Mouse (Mus musculus): ENCODE measurements around the gene Nr2f6. TPM values are rescaled to one million over a fixed set of nuclear protein-coding genes. Genes with fewer than 3 reads are reported as not detected.

Nr2f6 gene
- polyA plus RNA-seq, 1 experiment from 2014 or later = 61.9 TPM

DNA sequence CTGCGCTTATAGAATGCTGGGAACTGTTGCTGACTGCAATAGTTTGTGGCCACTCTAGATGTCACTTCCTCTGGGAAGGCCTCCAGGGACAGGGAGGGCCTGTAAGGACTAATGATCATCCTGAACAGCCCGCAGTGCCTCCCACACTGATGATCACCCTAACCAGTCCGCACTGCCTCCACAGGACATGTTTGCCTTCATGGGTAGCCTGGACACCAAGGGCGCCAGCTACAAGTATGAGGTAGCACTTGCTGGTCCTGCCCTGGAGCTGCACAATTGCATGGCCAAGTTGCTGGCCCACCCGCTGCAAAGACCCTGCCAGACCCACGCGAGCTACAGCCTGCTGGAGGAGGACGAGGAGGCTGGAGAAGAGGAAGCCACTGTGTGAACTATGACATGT is 22.3 kb upstream of the Nr2f6 start:
- WGBS = 86% methylated on average over 8 of the region's 8 CpGs
- Histone ChIP-seq H3K9me3 (ENCODE audit: control insufficient read depth, low read length) (no peaks in the 10 kb centered on the region), H3K4me1 (ENCODE audit: control insufficient read depth, insufficient read depth, low read length) (peaks cover 6% of the 10 kb centered on the region; the same call in 1 of the 2 replicates), H3K9ac (ENCODE audit: low read depth, low read length) (no peak overlapping the region), H3K27me3 (replicated peaks; ENCODE audit: control insufficient read depth, insufficient read depth, low read length) (no peaks in the 10 kb centered on the region), H3K4me2 (ENCODE audit: low read depth, low read length) (no peak overlapping the region), H3K27ac (replicated peaks; ENCODE audit: low read depth, low read length) (no peak overlapping the region), H3K36me3 (ENCODE audit: control insufficient read depth, insufficient read depth, low read length) (peaks cover 37% of the 10 kb centered on the region), H3K4me3 (ENCODE audit: low read depth, low read length) (no peak overlapping the region)
- no peak for DNase-seq (ENCODE audit: low spot score)
- no peak for ATAC-seq (ENCODE audit: low read depth)

DNA sequence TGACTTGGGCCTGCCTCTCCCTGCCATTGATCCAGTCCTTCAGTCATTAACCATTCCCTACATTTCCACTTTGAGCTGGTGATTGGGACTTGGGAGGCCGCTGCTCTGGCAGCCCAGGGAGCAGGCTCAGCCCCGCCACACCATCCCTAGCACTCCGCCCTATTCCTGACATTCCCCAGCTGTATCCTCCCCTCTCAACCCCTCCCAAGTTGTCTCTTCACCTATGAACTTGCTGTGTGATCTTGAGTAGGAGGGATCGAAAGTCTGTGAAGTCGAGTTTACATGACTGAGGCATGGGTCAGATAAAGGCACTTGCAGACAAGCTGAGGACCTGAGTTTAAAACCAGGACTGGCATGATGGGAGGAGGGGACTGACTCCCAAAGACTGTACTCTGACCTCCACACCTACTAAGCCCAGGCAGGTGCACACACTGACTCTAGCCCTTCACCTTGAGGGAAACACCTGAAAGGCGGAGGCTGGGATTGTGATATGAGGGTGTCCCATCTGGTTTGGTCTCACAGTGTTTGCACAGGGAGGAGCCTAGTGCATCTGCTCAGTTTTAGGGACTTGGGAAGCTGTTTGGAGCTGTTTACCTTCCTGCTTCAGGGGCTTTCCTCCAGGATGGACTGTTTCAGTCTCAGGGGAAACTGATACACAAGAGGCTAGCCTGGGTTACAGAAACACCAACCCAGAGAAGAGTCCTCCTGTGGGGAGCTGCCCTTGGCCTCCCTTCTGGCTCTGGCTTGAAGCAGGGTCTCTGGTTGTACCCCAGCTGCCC is 21.5 kb upstream of the Nr2f6 start:
- Histone ChIP-seq H3K9ac (ENCODE audit: low read depth, low read length) (no peak overlapping the region), H3K36me3 (ENCODE audit: control insufficient read depth, insufficient read depth, low read length) (peaks cover 38% of the 10 kb centered on the region), H3K27me3 (replicated peaks; ENCODE audit: control insufficient read depth, insufficient read depth, low read length) (no peaks in the 10 kb centered on the region), H3K27ac (replicated peaks; ENCODE audit: low read depth, low read length) (no peak overlapping the region), H3K4me2 (ENCODE audit: low read depth, low read length) (no peak overlapping the region), H3K4me3 (ENCODE audit: low read depth, low read length) (no peak overlapping the region), H3K4me1 (ENCODE audit: control insufficient read depth, insufficient read depth, low read length) (peaks cover 6% of the 10 kb centered on the region; the same call in 1 of the 2 replicates), H3K9me3 (ENCODE audit: control insufficient read depth, low read length) (no peaks in the 10 kb centered on the region)
- 81% methylated on average over 6 of the region's 6 CpGs for WGBS
- DNase-seq (ENCODE audit: low spot score) = no peak
- ATAC-seq (ENCODE audit: low read depth) = no peak

DNA sequence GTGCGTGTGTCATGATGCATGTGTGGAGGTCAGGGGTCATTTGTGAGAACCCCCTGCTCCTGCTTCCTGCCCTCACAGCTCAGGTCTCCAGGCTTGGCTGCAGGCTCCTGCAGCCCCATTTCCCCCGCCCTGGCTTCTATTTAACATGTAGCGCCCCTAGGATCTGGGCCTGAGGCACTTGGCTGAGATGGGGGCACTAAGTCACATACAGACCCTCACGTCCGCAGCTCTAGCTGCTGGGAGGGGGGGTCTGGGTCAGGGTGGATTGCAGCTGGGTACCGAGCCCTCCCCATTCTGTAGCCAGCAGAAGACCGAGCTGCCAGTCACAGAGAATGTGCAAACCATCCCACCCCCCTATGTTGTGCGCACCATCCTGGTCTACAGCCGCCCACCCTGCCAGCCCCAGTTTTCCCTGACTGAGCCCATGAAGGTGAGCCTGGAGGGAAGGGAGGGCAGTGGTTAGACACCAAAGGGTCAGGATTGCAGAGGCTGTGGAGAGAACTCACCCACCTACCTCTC is 20.7 kb upstream of the Nr2f6 start:
- no peak for ATAC-seq (ENCODE audit: low read depth)
- WGBS = 83% methylated on average over 9 of the region's 9 CpGs

DNA sequence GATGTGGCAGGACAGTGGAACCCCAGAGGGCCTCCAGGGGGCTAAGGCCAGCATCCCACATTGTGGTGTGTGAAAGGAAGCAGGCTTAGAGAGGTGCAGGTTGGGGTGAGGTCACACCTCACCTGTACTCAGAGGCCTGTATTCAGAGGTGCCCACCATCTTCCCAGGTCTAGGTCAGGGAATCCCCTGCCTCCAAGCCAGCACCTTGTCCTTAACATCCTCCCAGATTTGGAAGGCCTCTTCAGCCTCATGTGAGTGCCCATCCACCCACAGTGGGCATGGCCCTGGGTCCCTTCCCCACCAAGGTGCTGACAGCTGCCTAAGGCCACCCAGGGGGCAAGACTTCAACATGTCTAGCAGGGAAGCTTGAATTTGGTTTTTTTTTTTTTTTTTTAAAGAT is 19.7 kb upstream of the Nr2f6 start:
- Histone ChIP-seq H3K4me3 (ENCODE audit: low read depth, low read length) (no peak overlapping the region), H3K4me1 (ENCODE audit: control insufficient read depth, insufficient read depth, low read length) (peaks cover 12% of the 10 kb centered on the region; the same call in 1 of the 2 replicates), H3K4me2 (ENCODE audit: low read depth, low read length) (no peak overlapping the region), H3K27me3 (replicated peaks; ENCODE audit: control insufficient read depth, insufficient read depth, low read length) (no peaks in the 10 kb centered on the region), H3K36me3 (ENCODE audit: control insufficient read depth, insufficient read depth, low read length) (peaks cover 28% of the 10 kb centered on the region), H3K9ac (ENCODE audit: low read depth, low read length) (no peak overlapping the region), H3K27ac (replicated peaks; ENCODE audit: low read depth, low read length) (no peak overlapping the region), H3K9me3 (ENCODE audit: control insufficient read depth, low read length) (no peaks in the 10 kb centered on the region)
- DNase-seq (ENCODE audit: low spot score) (no peak), ATAC-seq (ENCODE audit: low read depth) (no peak)

More for the DNA sequence above, 20.7 kb upstream of the Nr2f6 start:
- Histone ChIP-seq H3K27me3 (replicated peaks; ENCODE audit: control insufficient read depth, insufficient read depth, low read length) (no peaks in the 10 kb centered on the region), H3K27ac (replicated peaks; ENCODE audit: low read depth, low read length) (no peak overlapping the region), H3K4me3 (ENCODE audit: low read depth, low read length) (no peak overlapping the region), H3K9me3 (ENCODE audit: control insufficient read depth, low read length) (no peaks in the 10 kb centered on the region), H3K36me3 (ENCODE audit: control insufficient read depth, insufficient read depth, low read length) (peaks cover 33% of the 10 kb centered on the region), H3K4me2 (ENCODE audit: low read depth, low read length) (no peak overlapping the region), H3K4me1 (ENCODE audit: control insufficient read depth, insufficient read depth, low read length) (peaks cover 9% of the 10 kb centered on the region; the same call in 1 of the 2 replicates), H3K9ac (ENCODE audit: low read depth, low read length) (no peak overlapping the region)
- DNase-seq (ENCODE audit: low spot score) = no peak

DNA sequence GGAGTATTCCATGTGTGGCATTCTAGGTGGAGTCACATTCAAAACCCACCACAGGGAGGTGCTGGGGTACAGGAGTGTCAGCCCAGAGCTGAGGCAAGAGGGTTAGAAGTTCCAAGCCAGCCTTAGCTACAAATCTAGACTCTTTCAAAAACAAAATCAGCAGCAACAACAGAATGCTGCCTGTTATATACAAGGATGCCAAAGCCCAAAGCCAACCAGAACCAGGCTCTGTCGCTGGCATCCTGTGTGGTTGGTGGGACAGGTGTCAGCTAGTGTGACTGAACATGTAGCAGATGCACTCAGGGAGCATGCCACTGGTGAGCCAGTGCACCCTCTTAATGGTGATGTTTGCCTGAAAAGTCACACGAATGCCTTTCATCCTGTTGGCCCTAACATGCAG is 19.1 kb upstream of the Nr2f6 start:
- H3K4me1 ChIP-seq (ENCODE audit: control insufficient read depth, insufficient read depth, low read length) = peaks cover 16% of the 10 kb centered on the region; the same call in 1 of the 2 replicates
- 100% methylated on average over 2 of the region's 2 CpGs for WGBS
- H3K4me2 ChIP-seq (ENCODE audit: low read depth, low read length) = no peak overlapping the region
- H3K4me3 ChIP-seq (ENCODE audit: low read depth, low read length) = no peak overlapping the region
- peaks cover 28% of the 10 kb centered on the region for H3K36me3 ChIP-seq (ENCODE audit: control insufficient read depth, insufficient read depth, low read length)
- H3K9me3 ChIP-seq (ENCODE audit: control insufficient read depth, low read length) = no peaks in the 10 kb centered on the region
- DNase-seq (ENCODE audit: low spot score) = no peak
- no peak overlapping the region for H3K27ac ChIP-seq (replicated peaks; ENCODE audit: low read depth, low read length)
- no peak for ATAC-seq (ENCODE audit: low read depth)
- H3K27me3 ChIP-seq (replicated peaks; ENCODE audit: control insufficient read depth, insufficient read depth, low read length) = no peaks in the 10 kb centered on the region
- H3K9ac ChIP-seq (ENCODE audit: low read depth, low read length) = no peak overlapping the region

DNA sequence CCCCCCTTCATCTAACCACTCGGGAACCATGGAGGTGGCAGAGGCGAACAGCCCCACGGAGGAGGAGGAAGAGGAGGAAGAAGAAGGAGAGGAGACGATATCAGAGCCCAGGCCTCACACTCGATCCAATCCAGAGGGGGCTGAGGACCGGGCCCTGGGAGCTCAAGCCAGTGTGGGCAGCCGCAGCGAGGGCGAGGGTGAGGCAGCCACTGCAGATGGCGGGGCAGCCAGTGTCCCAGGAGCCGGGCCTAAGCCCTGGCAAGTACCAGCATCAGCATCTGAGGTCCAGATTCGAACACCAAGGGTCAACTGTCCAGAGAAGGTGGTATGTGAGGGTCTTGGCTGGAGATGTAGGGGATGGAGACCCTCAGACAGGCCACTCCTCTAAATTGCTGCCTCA is 15.9 kb upstream of the Nr2f6 start:
- H3K36me3 ChIP-seq (ENCODE audit: control insufficient read depth, insufficient read depth, low read length) = peaks cover 22% of the 10 kb centered on the region
- H3K4me2 ChIP-seq (ENCODE audit: low read depth, low read length) = peak overlapping the region; percentile 80
- H3K9me3 ChIP-seq (ENCODE audit: control insufficient read depth, low read length) = no peaks in the 10 kb centered on the region
- peak overlapping the region; percentile 64 for H3K4me3 ChIP-seq (ENCODE audit: low read depth, low read length)
- peaks cover 9% of the 10 kb centered on the region; the same call in 1 of the 2 replicates for H3K4me1 ChIP-seq (ENCODE audit: control insufficient read depth, insufficient read depth, low read length)
- no peak for DNase-seq (ENCODE audit: low spot score)
- no peaks in the 10 kb centered on the region for H3K27me3 ChIP-seq (replicated peaks; ENCODE audit: control insufficient read depth, insufficient read depth, low read length)
- ATAC-seq (ENCODE audit: low read depth) = no peak
- WGBS = 85% methylated on average over 12 of the region's 12 CpGs
- H3K27ac ChIP-seq (replicated peaks; ENCODE audit: low read depth, low read length) = no peak overlapping the region
- H3K9ac ChIP-seq (ENCODE audit: low read depth, low read length) = no peak overlapping the region

DNA sequence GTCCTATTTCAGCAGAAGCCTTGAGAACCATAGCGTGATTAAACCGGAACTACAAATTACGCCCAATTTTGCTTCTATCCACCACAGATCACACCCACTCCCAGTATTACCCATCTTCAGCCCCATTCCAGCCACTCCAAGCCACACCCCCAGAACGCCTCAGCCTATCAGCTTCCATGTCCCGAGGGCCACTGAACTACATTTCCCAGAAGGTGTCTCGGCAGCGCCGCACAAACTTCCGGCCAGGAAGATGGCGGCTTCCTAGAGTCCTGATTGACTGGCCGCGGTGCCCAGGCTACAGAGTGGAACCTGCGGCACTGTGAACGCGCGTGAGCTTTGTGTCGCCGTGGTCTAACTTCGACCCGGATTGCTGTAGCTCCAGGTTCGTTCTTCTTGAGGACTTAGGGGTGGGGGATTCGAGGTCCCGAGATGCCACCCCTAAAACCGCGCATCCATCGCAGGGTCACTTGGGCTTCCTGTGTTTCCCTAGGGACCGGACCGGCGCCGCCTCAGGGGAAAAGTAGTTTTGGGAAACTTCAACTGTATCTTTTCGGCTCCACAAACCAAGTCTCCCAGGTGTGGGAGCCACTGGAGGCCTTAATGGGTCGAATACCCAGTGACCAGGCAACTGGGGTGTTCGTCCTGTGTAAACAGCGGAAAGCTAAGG is 15.0 kb upstream of the Nr2f6 start, which contains the start of gene Babam1:
Gene Babam1 (plus strand): TSS at position 223 of the 667 bp plus-strand sequence.
- DNase-seq (ENCODE audit: low spot score) (peak; percentile 99), ATAC-seq (ENCODE audit: low read depth) (peak; percentile 98)
- Histone ChIP-seq H3K9ac (ENCODE audit: low read depth, low read length) (peak within 1 kb of the TSS; percentile 74), H3K9me3 (ENCODE audit: control insufficient read depth, low read length) (no peaks in the 10 kb centered on the region), H3K36me3 (ENCODE audit: control insufficient read depth, insufficient read depth, low read length) (peaks cover 22% of the 10 kb centered on the region), H3K4me2 (ENCODE audit: low read depth, low read length) (peak within 1 kb of the TSS; percentile 80), H3K27ac (replicated peaks; ENCODE audit: low read depth, low read length) (peak within 1 kb of the TSS; percentile 72), H3K4me1 (ENCODE audit: control insufficient read depth, insufficient read depth, low read length) (peaks cover 9% of the 10 kb centered on the region; the same call in 1 of the 2 replicates), H3K4me3 (ENCODE audit: low read depth, low read length) (peak within 1 kb of the TSS; percentile 64), H3K27me3 (replicated peaks; ENCODE audit: control insufficient read depth, insufficient read depth, low read length) (no peaks in the 10 kb centered on the region)
- under 1% methylated on average over 34 of the region's 34 CpGs for WGBS

DNA sequence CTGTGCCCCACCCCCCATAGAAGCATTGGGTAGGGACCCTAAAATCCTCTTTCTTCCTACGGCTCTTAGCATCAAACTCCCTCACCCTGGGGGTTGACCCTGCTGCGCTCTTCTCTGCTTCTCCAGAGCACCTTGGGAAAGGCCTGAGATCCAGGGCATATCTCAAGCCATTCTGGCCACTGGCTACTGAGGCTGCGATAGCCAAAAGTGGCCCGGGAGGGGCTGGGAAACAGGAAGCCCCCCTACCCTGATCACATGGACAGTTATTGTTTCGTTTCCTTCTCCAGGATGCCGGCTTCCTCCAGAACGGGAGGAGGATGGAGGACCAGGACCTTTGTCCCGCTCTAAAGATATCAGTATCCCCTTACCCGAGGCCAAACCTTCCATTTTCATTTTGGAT is 13.9 kb upstream of the Nr2f6 start, which contains the start of gene Ushbp1:
Gene Ushbp1 (minus strand): TSS at position 174 of the 400 bp plus-strand sequence.
- Histone ChIP-seq H3K27me3 (replicated peaks; ENCODE audit: control insufficient read depth, insufficient read depth, low read length) (no peaks in the 10 kb centered on the region), H3K4me2 (ENCODE audit: low read depth, low read length) (peak within 1 kb of the TSS; percentile 80), H3K9me3 (ENCODE audit: control insufficient read depth, low read length) (no peaks in the 10 kb centered on the region), H3K4me3 (ENCODE audit: low read depth, low read length) (peak within 1 kb of the TSS; percentile 64), H3K27ac (replicated peaks; ENCODE audit: low read depth, low read length) (peak within 1 kb of the TSS; percentile 72), H3K9ac (ENCODE audit: low read depth, low read length) (no peak within 1 kb of the TSS; the same call in 1 of the 2 replicates), H3K36me3 (ENCODE audit: control insufficient read depth, insufficient read depth, low read length) (peaks cover 20% of the 10 kb centered on the region), H3K4me1 (ENCODE audit: control insufficient read depth, insufficient read depth, low read length) (peaks cover 9% of the 10 kb centered on the region; the same call in 1 of the 2 replicates)
- no peak for ATAC-seq (ENCODE audit: low read depth)
- 79% methylated on average over 9 of the region's 9 CpGs for WGBS
- DNase-seq (ENCODE audit: low spot score) = no peak
